Mouse (Mus musculus): ENCODE measurements around the gene Acap3.
A peak's percentile ranks its signal among the peaks of the same experiment; 100 is the strongest.

Acap3 gene

DNA sequence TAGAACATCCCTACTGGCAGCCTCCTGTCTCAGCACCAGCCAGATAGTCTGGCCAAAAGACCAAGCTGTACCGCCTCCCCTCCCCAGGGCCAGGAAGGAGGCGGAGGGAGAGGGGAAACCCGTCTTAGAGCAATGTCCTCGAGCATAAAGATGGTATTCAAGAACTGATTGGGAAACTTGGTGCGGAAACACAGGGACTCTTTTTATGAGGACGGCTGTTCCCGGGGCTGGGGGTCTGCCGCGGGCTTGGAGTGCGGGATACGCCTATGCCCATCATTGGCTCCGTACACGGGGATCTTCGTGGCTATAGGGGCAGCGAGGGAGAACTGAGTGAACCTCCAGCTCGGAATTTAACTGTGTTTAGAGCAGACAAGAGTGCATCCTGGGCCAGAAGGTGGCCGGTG is 51.4 kb downstream of the Acap3 start:
- DNase-seq (ENCODE audit: low spot score), result peak; percentile 43

DNA sequence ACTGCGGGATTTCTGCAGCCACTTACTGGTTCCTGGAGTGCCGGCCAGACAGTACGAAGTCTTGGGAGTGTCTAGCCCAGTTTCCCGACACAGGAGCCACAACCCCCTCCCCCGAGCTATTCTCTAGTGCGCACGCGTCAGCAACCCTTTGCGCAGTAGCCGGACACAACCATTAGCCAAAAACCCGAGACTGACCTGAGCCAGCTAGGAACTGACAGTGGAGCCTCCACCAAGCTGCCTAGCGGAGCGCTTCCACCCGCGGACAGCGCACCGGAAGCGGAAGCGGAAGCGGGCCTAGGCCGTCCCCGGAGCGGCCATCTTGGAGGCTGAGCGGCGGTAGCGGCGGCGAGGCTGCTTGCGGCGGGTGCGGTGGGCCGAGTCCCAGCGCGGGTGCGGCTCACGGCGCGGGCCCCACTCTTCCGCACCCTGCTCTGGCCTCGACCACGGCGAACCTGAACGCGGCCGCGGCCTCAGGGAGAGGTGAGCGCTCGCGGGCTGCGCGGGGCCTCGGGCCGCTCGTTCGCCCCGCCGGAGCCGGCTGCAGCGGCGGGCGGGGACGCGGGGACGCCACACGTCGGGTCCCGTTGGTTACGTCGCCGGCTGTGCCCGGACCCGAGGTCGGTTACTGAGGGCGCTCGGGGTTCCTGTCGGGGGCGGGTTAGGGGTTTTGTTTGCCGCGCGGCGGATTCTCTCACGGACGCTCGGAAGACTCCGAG is 52.1 kb downstream of the Acap3 start, which contains the start of gene Ube2j2:
Gene Ube2j2 (plus strand): TSS at position 298 of the 716 bp plus-strand sequence.
- peak; percentile 95 for DNase-seq (ENCODE audit: low spot score)

DNA sequence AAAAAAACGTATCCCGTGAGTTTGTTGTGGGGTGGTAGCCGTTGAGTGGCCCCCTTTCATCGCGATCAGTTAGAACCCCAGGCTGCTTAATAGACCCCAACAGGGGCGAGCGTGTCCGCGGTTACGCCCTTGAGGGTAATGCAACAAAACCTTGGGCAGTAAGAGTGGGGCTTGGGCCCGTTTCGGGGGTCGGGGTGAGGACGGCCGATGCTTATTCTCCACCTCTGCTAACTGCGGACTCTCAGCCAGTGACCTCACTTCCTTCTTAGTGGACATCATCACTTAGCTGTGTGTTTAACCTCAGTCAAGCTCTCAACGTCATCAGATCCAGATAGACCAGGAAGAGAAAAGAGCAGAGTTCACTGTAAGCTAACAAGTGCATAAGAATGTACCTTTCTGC is 52.6 kb downstream of the Acap3 start:
- DNase-seq (ENCODE audit: low spot score), result no peak

DNA sequence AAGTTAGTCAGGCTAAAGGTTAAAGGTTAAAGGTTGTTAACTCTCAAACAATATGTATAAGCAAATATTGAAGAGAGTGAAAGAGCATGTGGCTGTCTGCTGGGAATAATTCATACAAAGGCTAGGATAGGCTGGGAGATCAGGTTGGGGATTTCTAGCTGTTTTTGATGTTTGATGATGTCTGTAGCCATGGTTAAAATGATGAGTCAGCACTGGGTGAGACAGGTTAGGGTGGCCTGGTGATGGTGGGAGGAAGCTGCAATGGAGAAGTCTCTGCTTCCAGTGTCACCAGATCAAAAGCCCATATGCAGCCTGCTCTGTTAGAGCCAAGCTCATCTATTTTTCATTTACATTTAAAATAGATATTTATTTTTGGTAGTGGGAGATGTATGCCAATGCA is 55.5 kb downstream of the Acap3 start:
- DNase-seq (ENCODE audit: low spot score), result no peak

- DNase-seq (ENCODE audit: low spot score), result no peak
These were observed 63.9 kb downstream of the Acap3 start for GRCm38 (mm10) chr4:155955491-155955890.

Data from testis, postnatal 14 days (tissue).